Mouse (Mus musculus): ENCODE results near the gene F3. TPM values are rescaled to one million over a fixed set of nuclear protein-coding genes. Genes with fewer than 3 reads are reported as not detected.

Gene F3
- total RNA-seq (2021), result 10 to 100 TPM; 38.7 to 39.1 TPM
- long read RNA-seq, transcript F3-201 (6 exons, 1,872 nt), result major isoform, 56 of 67 reads
- long read RNA-seq, partial matches to known transcripts, result 4 of 67 reads
- long read RNA-seq, other reads (novel, unspliced or antisense), result 7 of 67 reads

DNA sequence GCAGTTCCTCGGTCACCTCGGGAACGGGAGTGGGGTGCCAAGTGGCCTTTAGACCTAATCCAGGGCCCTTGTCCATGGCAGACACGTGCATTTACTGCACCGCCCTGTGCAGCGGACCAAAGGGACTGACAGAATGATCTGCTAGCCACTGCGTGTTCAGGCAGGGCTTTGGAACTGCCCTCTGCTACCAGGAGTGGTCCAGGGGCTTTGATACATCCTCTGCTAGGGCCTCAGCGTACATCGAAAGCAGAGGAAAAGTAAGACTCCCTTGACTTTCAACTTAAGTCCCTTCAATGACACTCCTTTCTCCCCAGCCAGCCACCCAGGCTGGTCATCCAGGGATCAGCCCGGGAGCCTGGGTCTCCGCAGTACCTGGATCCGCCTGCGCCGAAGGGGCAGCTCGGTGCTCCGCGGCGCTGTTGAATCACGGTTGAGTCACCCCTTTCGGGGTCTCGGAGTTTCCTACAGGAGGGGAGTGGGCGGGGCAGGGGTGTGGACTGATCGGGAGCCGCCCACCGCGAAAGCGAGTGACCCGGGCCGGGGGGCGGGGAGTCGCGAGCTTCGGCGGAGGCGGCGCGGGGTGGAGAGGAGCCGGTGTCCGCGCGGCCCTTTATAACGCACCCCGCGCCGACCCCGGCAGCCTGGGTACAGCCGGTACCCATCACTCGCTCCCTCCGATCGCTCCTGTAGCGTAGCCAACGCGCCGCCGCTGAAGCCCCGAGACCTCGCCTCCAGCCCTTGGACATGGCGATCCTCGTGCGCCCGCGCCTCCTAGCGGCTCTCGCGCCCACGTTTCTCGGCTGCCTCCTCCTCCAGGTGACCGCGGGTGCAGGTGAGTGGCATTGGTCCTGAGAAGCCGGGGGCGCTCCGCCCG lies at the start of gene F3:
F3 (plus strand) TSS at position 567 of the 874 bp plus-strand sequence.
- DNase-seq (ENCODE audit: low spot score in 2 of 2), result peak; percentile 77 to 84

DNA sequence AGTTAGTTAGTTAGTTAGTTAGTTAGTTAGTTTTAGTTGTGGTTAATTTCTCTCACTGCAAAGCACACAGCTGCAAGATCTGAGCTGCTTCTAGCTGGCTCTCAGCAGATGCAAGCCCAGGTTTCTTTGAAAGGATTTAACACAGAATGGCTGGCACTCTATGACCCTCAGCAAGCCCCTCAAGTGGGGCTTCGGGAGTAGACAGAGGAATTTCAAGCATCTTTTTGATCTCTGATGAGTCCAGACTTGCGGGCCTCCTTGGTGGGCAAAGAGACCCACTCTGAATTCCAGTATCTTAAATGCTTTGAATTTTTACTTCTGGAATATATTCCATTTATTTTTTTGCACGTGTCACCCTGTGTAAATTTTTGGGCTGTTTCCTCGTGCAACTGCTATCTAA lies 44.4 kb upstream of the F3 start:
- DNase-seq (ENCODE audit: low spot score in 2 of 2), result no peak

DNA sequence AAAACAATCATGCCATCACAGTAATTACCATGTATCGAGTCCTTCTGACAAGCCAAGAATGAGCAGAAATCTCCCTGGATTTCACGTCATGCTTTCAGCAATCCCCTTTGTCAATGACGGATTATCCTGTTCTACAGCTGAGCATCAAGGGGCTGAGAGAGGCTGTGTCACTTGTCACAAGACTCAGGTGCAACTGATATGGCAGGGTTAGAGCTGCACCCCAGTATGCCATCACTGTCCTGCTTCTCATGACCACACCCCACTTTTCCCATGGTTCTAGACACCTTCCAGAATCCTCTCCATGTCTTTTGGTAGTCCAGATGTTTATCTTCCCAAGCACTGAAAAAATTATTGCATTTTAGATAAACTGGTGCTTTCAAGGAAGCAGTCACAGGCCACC lies 43.9 kb upstream of the F3 start:
- no peak for DNase-seq (ENCODE audit: low spot score in 2 of 2)

DNA sequence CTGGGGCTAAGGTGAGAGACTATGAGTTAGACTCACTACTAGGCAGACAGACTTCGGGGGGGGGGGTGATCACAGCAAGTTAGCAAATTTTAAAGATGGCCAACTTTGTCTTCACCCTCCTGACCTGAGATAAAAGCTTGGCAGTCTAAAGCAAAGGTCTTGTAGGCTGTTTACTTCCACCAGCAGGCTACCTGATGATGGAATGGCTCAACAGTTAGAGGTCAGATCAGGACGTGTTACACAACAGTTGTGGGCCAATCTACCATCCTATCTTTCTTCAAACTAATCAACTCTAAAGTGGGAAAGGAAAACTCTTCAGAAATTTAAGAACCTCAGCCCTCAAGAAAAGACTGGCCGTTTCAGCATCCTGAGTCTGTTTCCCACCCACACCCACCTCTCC lies 43.1 kb upstream of the F3 start:
- DNase-seq (ENCODE audit: low spot score in 2 of 2), result no peak

DNA sequence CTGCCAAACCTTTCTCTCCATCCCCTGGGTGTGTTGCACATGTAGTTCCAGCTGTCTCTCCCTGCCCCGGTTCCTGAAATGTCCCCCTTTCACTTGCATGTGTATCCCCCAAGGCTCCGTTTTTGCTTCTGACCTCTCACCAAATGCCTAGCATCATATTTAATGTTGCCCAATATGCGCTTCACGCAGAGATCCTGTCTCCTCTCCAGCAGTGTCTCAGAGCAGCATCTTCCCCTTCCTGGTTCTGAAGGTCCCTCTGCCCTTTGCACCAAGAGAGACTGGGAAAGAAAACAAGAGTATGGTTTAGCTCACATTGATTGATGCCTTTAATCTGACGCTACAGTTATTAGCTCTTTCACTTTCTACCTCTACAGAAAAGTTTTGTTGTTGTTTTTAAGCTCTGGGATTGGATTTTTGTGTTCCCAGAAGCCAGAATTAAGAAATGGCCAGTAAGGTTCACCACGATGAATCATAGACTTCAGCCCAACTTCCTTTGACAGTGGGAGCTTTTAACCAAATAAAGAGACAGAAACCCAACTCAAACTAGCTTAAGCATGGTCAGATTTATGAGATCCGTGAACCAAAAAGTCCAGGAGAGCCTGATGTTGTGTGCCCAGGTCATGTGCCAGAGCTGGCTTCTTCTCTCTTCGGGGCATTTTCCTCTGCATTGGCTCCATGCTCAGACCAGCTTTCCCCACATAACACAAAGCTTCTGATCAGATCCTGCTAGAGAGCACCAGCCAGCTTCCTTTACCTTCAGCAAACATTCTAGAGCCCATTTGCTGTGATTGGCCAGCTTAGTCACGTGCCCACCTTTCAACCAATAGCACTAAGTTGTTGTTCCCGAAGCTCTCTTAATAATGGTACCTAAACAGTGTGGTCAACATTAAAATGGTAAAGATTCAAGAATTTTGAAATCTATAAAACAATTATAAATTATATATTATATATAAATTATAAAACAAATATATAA lies 40.6 kb upstream of the F3 start:
- no peak for DNase-seq (ENCODE audit: low spot score in 2 of 2)

DNA sequence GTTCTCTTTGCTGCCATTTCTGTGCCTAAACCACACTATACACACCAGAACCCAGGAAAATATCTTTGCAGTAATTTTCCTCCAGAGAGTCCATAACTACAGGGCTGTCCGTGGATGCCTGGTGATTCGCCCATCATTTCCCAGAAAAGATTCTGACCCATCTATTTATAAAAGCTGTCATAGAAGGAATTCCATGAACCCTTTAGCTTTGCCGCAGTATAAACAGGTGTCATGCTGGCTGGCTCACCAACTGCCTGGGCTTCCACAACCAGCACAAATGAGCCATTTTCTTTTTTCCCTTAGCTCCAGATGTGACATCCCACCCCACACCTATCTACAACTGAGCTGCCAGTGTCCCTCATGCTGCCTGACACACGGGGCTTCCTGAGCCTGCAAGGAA lies 38.8 kb upstream of the F3 start:
- no peak for DNase-seq (ENCODE audit: low spot score in 2 of 2)

DNA sequence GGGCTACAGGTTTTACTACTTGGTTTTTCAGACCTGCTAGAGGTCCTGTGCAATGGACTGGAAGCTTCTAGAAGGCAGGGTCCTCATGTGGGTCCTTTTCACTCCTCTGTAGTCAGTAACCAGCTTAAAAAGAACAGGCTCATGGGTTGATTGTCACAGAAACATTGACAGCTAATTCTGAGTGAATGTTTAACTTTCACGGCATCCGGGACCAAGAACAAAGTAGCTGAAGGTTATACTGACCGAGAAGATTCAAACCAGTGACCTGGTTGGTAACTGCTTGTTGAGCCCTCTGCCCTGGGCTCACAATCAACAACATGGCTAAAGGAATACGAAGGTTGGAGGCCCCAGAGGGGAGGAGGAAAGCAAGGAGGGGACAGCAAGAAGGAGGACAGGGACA lies 38.4 kb upstream of the F3 start:
- no peak for DNase-seq (ENCODE audit: low spot score in 2 of 2)

DNA sequence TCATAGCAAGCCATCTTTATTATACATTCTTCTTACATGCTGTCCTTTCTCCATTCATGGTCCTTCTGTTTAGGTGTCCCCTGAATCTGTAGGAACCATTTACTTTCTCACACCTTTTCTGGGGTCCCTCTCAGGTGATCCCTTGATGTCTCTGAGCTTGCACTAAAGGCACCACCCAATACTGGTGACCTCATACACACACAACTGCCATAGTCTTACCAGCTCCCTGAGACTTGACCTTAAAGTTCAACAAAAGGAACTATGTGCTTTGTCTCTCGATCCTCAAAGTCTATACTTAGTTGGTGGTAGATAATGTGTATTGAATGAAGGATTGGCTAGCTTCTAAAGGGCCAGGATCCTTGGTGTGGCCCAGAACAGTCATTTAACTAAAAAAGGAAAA lies 37.4 kb upstream of the F3 start:
- DNase-seq (ENCODE audit: low spot score in 2 of 2), result no peak

DNA sequence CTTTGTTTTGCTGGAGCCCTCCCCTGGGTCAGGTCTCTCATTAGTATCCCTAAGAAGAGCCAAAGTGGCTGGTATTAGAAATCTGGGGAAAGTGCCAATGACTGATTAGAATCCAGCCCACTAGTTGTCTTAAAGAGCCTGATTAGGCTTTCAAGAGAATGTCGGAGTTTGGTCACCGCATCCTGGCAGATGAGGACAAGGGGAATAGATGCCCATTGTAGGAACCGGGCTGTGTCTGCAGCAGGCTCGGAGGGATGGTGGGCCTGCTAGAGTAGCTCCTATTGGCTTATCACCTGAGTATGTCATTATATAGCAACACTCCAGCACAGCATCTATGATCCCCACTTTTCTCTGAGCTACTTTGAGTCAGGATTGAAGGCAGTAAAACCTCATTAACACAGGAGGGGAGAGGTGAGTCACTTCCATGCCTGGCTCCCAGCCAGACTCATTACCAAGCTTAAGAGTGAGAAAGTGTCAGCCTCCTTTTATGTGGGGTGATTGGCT lies 36.9 kb upstream of the F3 start:
- DNase-seq (ENCODE audit: low spot score in 2 of 2), result peak in 1 of 2 experiments; percentile 49

DNA sequence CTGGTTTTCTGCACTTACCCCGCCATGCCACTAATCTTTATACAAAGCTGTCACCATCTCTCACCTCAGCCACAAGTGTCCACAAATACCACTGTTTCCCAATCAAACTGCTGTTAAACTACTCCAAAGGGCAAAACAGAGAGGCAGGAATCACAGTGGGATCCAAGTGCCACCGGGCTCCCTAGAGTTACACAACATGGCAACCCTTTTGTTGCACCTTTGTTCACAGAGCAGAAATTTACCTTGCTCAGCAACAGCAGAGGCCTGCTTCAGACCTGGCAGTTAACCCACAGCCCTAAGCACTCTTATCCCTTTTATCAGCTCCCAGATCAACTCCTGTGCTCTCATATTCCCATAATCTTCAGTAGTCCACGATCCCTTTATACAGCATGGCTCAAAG lies 35.6 kb upstream of the F3 start:
- DNase-seq (ENCODE audit: low spot score in 2 of 2), result no peak

DNA sequence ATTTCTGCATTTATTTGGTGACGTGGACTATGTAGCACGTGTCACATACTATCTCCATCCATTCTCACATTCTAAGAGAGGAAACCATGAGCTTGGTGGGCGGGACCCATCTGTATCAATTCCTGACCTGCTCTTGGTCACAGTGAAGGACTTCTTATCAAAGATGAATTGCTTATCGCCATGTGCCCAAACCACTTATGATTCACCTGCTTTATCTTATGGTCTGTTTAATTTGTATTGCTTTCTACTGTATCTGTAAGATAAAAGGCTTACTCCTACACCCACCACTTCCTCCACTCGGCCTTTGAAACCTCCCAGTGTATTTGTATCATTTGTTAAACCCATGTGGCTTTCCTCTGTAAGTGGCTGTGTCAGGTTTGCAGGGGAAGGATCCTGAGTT lies 34.3 kb upstream of the F3 start:
- DNase-seq (ENCODE audit: low spot score in 2 of 2), result no peak

DNA sequence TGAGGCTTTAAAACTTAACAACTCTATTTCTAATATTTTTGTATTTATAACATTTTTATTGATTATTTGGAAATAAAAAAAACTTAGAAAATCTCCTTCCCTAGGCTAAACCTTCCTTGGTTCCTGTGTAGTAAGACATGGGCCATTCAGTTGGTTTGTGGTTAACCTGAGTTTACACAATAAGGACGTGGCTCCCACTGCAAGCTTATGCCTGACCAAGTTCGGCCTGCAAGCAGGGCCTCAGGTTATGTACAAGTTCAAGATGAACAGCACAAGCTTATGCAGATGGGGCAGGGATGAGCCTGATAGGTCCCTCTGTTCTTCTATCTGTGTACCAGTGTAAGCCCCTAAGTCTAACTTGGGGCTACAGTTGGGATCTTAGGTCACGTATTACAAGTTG lies 33.6 kb upstream of the F3 start:
- DNase-seq (ENCODE audit: low spot score in 2 of 2), result no peak

DNA sequence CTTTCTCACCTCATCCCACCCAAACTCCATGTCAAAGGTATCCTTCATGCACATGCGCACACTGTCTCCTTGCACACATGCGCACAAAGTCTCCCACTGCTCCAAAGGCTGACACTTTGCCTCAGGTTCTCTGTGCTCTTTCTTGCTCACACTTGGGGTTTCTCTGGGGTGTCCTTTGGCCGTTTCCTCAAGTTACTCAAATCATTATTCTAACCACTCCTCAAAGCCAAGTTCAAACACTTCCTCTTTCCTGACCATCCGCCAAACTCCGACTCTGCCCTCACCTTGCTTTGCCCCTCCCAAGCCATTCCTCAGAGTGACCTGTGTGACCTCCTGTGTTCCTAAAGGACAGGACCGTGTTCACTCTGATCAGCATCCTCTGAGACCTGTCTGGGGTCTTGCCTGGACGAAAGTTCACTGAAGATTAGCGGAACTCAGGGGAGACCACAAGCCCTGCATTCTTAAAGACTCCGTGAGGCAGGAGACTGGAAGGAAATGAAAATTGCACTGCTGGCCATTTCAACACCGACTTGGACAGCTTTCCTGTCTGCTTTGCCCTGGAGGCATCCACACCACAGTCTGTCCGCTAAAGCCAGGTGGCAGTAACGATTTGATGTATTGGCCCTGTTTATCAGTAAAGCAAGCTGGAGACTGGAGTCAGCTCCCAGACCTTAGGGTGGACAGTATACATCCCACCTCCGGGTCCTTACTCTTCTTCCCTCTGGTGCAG lies 30.2 kb upstream of the F3 start:
- DNase-seq (ENCODE audit: low spot score in 2 of 2), result no peak

DNA sequence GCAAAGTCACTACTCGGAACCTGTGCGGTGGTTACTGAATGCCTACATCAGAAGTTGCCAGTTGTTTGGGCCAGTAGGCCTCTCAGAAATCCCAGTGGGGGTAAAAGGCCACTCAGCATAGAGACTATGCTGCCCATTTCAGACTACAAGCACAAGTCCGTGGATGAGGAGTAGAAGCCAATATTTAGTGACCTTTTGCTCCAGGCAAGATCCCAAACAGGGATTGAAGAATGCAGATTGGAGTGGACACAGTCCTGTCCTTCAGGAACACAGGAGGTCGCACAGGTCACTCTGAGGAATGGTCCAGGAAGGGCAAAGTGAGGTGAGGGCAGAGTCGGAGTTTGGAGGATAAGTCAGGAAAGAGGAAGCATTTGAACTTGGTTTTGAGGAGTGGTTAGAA lies 29.6 kb upstream of the F3 start:
- no peak for DNase-seq (ENCODE audit: low spot score in 2 of 2)

DNA sequence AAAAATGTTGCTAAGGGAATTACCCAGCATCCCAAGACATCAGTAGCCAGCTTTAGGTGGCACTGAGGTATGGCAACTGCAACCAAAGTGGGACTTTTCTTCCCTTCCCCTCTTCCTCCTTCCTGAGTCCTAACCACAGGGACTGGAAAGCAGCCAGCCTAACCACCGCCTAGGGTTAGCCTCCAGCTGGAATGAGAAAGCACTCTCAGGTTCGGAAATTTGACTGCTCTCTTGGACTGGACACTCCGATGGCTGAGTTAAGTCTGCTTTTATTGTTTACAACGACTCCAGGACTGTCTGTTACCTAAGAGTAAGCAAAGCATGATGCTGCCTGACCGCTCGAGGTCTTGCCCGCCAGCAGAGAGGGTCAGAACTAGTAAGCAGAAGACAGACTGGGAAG lies 26.2 kb upstream of the F3 start:
- no peak for DNase-seq (ENCODE audit: low spot score in 2 of 2)

DNA sequence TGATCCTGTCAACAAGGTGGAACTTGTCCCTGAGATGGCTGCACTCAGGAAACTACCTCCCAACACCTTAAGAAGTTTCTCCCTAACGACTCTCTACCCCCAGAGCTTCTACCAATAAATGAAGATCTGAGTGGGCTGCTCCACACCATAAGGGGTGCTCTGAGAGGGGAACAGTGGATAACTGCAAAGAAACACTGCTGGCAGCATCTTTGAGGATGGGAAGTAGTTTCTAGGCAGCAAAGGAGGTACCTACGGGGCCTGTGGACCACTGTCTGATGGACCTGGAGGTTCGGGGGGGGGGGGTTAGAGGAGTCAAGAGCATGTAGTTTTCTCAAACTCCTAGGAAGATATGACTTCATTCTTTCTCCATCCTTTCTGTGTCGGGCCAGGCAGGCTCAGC lies 23.9 kb upstream of the F3 start:
- no peak for DNase-seq (ENCODE audit: low spot score in 2 of 2)

DNA sequence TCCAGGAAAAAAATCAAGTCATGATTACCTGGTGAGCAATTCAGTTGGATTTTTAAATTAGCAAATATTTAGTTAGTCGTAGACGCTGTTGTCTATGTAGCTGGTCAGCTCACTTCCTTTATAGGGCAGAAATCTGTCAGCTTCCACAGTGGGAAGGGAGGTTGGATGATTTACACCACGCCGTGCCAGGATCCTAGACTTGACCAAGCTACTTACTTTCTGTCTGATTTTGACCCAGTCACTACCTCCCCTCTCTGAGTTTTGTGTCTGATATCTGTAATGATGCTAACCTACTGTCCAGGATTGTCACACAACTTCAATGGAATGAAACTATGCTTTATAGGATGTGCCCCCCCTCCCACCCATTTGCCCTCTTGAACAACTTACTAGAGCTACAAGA lies 23.5 kb upstream of the F3 start:
- no peak for DNase-seq (ENCODE audit: low spot score in 2 of 2)

DNA sequence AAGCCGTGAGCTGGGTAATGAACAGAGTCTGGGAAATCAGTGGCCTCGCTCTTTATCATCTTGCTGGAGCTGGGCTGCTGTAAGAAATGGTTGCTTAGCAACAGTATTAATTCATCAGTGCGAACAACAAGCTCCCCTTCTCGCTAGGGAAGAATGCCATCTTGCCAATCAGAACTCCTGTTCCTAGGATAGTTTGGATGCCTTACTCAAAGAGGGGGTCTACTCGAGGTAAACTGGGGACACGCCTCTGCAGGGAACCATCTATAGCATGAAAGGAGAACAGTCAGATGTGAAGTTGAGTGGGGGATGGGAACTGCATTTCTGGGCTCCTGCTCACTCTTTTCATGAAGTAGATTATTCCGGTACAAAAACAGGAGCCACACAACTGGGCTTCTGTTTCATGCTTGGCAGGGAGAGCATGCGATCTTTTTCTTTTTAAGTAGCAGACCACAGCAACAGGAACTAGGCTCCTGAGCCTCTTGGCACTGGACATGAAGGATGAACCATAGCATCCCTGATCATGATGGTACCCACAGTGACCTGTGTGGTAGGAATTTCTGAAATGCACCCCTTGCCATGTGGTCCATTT lies 22.9 kb upstream of the F3 start:
- DNase-seq (ENCODE audit: low spot score in 2 of 2), result peak; percentile 55 to 68

DNA sequence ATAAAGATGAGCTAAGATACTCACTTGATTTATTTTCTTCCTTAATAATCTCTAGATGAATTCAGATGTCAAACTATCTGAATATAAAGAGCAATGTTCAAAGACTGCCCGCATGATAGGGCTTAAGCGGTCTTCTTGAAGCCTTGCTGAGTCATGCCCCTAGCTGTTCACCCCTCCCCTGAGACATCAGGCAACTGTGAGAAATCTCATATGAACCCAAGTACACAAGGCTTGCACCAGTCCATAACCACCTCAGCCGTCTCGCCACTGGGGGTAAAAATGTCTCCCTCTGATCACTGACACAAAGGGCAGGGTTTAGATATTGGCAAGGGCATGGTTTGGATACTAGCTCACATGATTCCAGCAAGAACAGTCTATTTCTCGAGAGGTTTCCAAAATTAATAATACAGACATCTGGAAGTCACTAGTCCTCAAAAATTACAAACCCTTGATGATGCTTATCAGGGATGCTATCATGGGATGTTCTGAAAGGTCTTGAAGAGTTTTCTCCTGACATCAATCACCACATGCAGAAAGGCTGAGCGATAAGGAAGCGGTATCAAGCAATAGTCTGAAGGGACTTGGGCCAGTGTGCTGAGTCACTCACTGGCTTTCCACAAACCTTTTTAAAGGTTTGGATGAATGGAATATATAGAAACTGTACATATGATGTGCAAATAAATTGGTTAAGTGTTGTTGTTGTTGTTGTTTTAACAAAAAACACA lies 20.0 kb upstream of the F3 start:
- DNase-seq (ENCODE audit: low spot score in 2 of 2), result no peak

DNA sequence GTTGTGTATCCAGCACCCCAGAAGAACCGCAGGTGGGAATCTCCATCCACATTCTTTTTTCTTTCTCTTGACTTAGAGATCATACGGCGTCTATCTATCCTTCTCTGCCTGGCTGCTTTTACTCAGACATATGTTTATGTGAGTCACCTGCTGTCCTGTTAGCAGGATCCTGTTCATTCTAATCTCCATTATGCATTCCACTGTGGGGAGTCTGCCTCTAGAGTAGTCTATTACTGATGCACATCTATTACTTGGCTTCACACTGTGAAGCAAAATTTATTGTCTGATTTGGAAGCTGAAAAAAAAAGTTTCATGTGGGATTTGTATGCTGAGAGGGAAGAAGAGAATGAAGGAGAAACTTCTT lies 19.5 kb upstream of the F3 start:
- DNase-seq (ENCODE audit: low spot score in 2 of 2), result no peak

Data from layer of hippocampus, postnatal 10 days (tissue).